Mouse (Mus musculus) olfactory bulb, adult 2 months (tissue): ENCODE data around the gene Prox2. TPM values are rescaled to one million over a fixed set of nuclear protein-coding genes. Genes with fewer than 3 reads are reported as not detected.

Source experiments
- H3K27ac ChIP-seq: fragments of 200-500 bp; 2 replicates; pipeline ENCODE4 v1.5.1; 2012; ENCODE audit warnings: low read depth, low read length; ENCODE audit not compliant: insufficient read depth
- H3K4me1 ChIP-seq: fragments of 200-500 bp; 2 replicates; pipeline ENCODE4 v1.6.1; 2012; ENCODE audit warnings: low read length; ENCODE audit not compliant: control insufficient read depth, insufficient read depth
- H3K4me3 ChIP-seq: fragments of 200-500 bp; 2 replicates; pipeline ENCODE4 v1.5.1; 2012; ENCODE audit warnings: mild to moderate bottlenecking, low read depth, low read length, moderate library complexity; ENCODE audit not compliant: insufficient read depth
- CTCF ChIP-seq: fragments of 200-500 bp; IDR thresholded peaks from 2 replicates; pipeline ENCODE4 v1.5.1; 2012; ENCODE audit warnings: low read depth, mild to moderate bottlenecking, low read length, moderate library complexity; ENCODE audit not compliant: insufficient read depth
- POLR2A ChIP-seq: fragments of 200-500 bp; IDR thresholded peaks from 2 replicates; pipeline ENCODE4 v1.6.1; 2012; ENCODE audit warnings: mild to moderate bottlenecking, low read depth, low read length, moderate library complexity; ENCODE audit not compliant: insufficient read depth
- WGBS: fragments of 180-500 bp; shearing (Covaris S2); methylation state at CpG from one replicate; pipeline ENCODE4 v1.1.7; 2018; 5-methylcytosine and 5-hydroxymethylcytosine counted together
- polyA plus RNA-seq: library from polyadenylated mRNA; stranded (reverse); fragments of >200 nt; gene quantifications from 2 replicates; pipeline ENCODE4 v1.2.4, GENCODE M21; 2012; ENCODE audit warnings: low replicate concordance; ENCODE audit not compliant: missing spikeins, insufficient read depth, insufficient read length

The Prox2 gene
- not detected in 2 replicates for polyA plus RNA-seq

GRCm38 (mm10) chr12:85110698-85111592, at the start of gene Prox2, which contains the start of gene Dlst:
Prox2 (minus strand) TSS chr12:85110759.
Dlst (plus strand) TSS chr12:85110833.
- Histone ChIP-seq H3K4me3 (peak within 1 kb of the TSS; percentile 71), H3K27ac (peak within 1 kb of the TSS; percentile 60), H3K4me1 (peaks cover 5% of the 10 kb centered on the region; the same call in 1 of the 2 replicates)
- under 1% methylated on average over 83 of the region's 83 CpGs for WGBS
- peak; percentile 22; the same call in 1 of the 2 replicates for TF ChIP-seq CTCF
- peak; percentile 82 for TF ChIP-seq POLR2A

GRCm38 (mm10) chr12:85159592-85159991, 49.0 kb upstream of the Prox2 start:
- TF ChIP-seq POLR2A (no peak), CTCF (no peak)
- Histone ChIP-seq H3K4me3 (no peak overlapping the region), H3K27ac (no peak overlapping the region), H3K4me1 (peaks cover 3% of the 10 kb centered on the region; the same call in 1 of the 2 replicates)
- 77% methylated on average over 5 of the region's 5 CpGs for WGBS

- no peak overlapping the region for H3K27ac ChIP-seq
- WGBS, result 88% methylated on average over 8 of the region's 8 CpGs
- TF ChIP-seq CTCF, result no peak
- TF ChIP-seq POLR2A, result no peak
These were observed 48.2 kb upstream of the Prox2 start for GRCm38 (mm10) chr12:85158801-85159200.

GRCm38 (mm10) chr12:85157797-85158460, 47.4 kb upstream of the Prox2 start:
- no peak overlapping the region for H3K27ac ChIP-seq

More at GRCm38 (mm10) chr12:85158801-85159200, 48.2 kb upstream of the Prox2 start:
- Histone ChIP-seq H3K4me1 (peaks cover 3% of the 10 kb centered on the region; the same call in 1 of the 2 replicates), H3K4me3 (no peak overlapping the region)

GRCm38 (mm10) chr12:85156324-85156723, 45.8 kb upstream of the Prox2 start:
- Histone ChIP-seq H3K4me3 (no peak overlapping the region), H3K27ac (no peak overlapping the region), H3K4me1 (peaks cover 7% of the 10 kb centered on the region)
- WGBS, result 38% methylated on average over 6 of the region's 6 CpGs
- no peak for TF ChIP-seq CTCF
- TF ChIP-seq POLR2A, result no peak

More at GRCm38 (mm10) chr12:85157797-85158460, 47.4 kb upstream of the Prox2 start:
- Histone ChIP-seq H3K4me1 (peaks cover 3% of the 10 kb centered on the region; the same call in 1 of the 2 replicates), H3K4me3 (no peak overlapping the region)
- TF ChIP-seq POLR2A, result no peak
- no peak for TF ChIP-seq CTCF
- WGBS, result 67% methylated on average over 14 of the region's 14 CpGs

GRCm38 (mm10) chr12:85153011-85153410, 42.5 kb upstream of the Prox2 start:
- Histone ChIP-seq H3K27ac (no peak overlapping the region), H3K4me1 (peaks cover 23% of the 10 kb centered on the region), H3K4me3 (no peak overlapping the region)
- 81% methylated on average over 3 of the region's 3 CpGs for WGBS
- TF ChIP-seq POLR2A (no peak), CTCF (no peak)

- H3K4me3 ChIP-seq, result peak within 1 kb of the TSS; percentile 71
- peaks cover 25% of the 10 kb centered on the region for H3K4me1 ChIP-seq
- H3K27ac ChIP-seq, result peak within 1 kb of the TSS; percentile 55
- WGBS, result 15% methylated on average over 28 of the region's 28 CpGs
- no peak for TF ChIP-seq CTCF
- peak; percentile 54 for TF ChIP-seq POLR2A
These were observed 40.6 kb upstream of the Prox2 start, which contains the start of gene Rps6kl1 for GRCm38 (mm10) chr12:85151002-85151774. Rps6kl1 (minus strand) TSS chr12:85151264.

- H3K4me1 ChIP-seq, result peaks cover 23% of the 10 kb centered on the region
- H3K27ac ChIP-seq, result peak overlapping the region; percentile 55
- TF ChIP-seq POLR2A (no peak), CTCF (no peak)
- H3K4me3 ChIP-seq, result peak overlapping the region; percentile 71
- WGBS, result 13% methylated on average over 20 of the region's 20 CpGs
These were observed 39.9 kb upstream of the Prox2 start for GRCm38 (mm10) chr12:85150321-85151001.
